Mouse (Mus musculus): ENCODE data around the gene Acot3. TPM values are rescaled to one million over a fixed set of nuclear protein-coding genes. Genes with fewer than 3 reads are reported as not detected.
"Not testable (repeated sequence)": the region's sequence is repeated elsewhere in the genome, so short reads cannot be mapped to it uniquely, and the experiment has no call there.

Acot3 gene
- polyA plus RNA-seq, 1 experiment, result not detected

- peaks cover 12% of the 10 kb centered on the region for H3K9me3 ChIP-seq
- H3K27me3 ChIP-seq (replicated peaks), result peaks cover 17% of the 10 kb centered on the region
- TF ChIP-seq GATA1 (IDR thresholded peaks at IDR 0.05; ENCODE audit: borderline replicate concordance, low read length) (no peak), FLI1 (IDR thresholded peaks at IDR 0.05; ENCODE audit: low read length) (no peak)
- no peak overlapping the region for H3K4me3 ChIP-seq (replicated peaks)
- H3K4me1 ChIP-seq, result 0 out of 2 replicates have a peak, but pooled peaks cover 2% of the 10 kb centered on the region
- H3K36me3 ChIP-seq (replicated peaks; ENCODE audit: low read length), result no peaks in the 10 kb centered on the region
Measured at GRCm38 (mm10) chr12:84023052-84023745, 28.7 kb upstream of the Acot3 start.

GRCm38 (mm10) chr12:84025888-84026287, 26.1 kb upstream of the Acot3 start:
- TF ChIP-seq FLI1 (IDR thresholded peaks at IDR 0.05; ENCODE audit: low read length) (no peak), GATA1 (IDR thresholded peaks at IDR 0.05; ENCODE audit: borderline replicate concordance, low read length) (no peak)
- Histone ChIP-seq H3K9me3 (peaks cover 23% of the 10 kb centered on the region), H3K36me3 (replicated peaks; ENCODE audit: low read length) (no peaks in the 10 kb centered on the region), H3K27me3 (replicated peaks) (peaks cover 6% of the 10 kb centered on the region), H3K4me3 (replicated peaks) (no peak overlapping the region), H3K4me1 (0 out of 2 replicates have a peak, but pooled peaks cover 2% of the 10 kb centered on the region)

- not testable (repeated sequence) for H3K36me3 ChIP-seq (replicated peaks; ENCODE audit: low read length); H3K4me1 ChIP-seq; H3K27me3 ChIP-seq (replicated peaks); H3K4me3 ChIP-seq (replicated peaks)
- H3K9me3 ChIP-seq, result peaks cover 23% of the 10 kb centered on the region
Measured at GRCm38 (mm10) chr12:84028328-84028727, 23.6 kb upstream of the Acot3 start.

GRCm38 (mm10) chr12:84029043-84029442, 22.9 kb upstream of the Acot3 start:
- not testable (repeated sequence) for H3K27me3 ChIP-seq (replicated peaks); H3K36me3 ChIP-seq (replicated peaks; ENCODE audit: low read length); H3K4me3 ChIP-seq (replicated peaks); H3K4me1 ChIP-seq
- H3K9me3 ChIP-seq, result peaks cover 23% of the 10 kb centered on the region

GRCm38 (mm10) chr12:84030659-84031332, 21.1 kb upstream of the Acot3 start:
- Histone ChIP-seq H3K27me3 (replicated peaks) (peaks cover 3% of the 10 kb centered on the region), H3K36me3 (replicated peaks; ENCODE audit: low read length) (no peaks in the 10 kb centered on the region)
- TF ChIP-seq GATA1 (IDR thresholded peaks at IDR 0.05; ENCODE audit: borderline replicate concordance, low read length) (no peak), FLI1 (IDR thresholded peaks at IDR 0.05; ENCODE audit: low read length) (no peak)

GRCm38 (mm10) chr12:84032854-84033253, 19.1 kb upstream of the Acot3 start:
- Histone ChIP-seq H3K27me3 (replicated peaks) (peaks cover 7% of the 10 kb centered on the region), H3K9me3 (peaks cover 20% of the 10 kb centered on the region), H3K36me3 (replicated peaks; ENCODE audit: low read length) (no peaks in the 10 kb centered on the region), H3K4me3 (replicated peaks) (no peak overlapping the region), H3K4me1 (peaks cover 9% of the 10 kb centered on the region)
- no peak for TF ChIP-seq FLI1 (IDR thresholded peaks at IDR 0.05; ENCODE audit: low read length)
- TF ChIP-seq GATA1 (IDR thresholded peaks at IDR 0.05; ENCODE audit: borderline replicate concordance, low read length), result no peak

More at GRCm38 (mm10) chr12:84030659-84031332, 21.1 kb upstream of the Acot3 start:
- H3K4me1 ChIP-seq, result peaks cover 9% of the 10 kb centered on the region
- H3K9me3 ChIP-seq, result peaks cover 23% of the 10 kb centered on the region
- H3K4me3 ChIP-seq (replicated peaks), result no peak overlapping the region

- not testable (repeated sequence) for H3K36me3 ChIP-seq (replicated peaks; ENCODE audit: low read length); H3K4me3 ChIP-seq (replicated peaks); H3K4me1 ChIP-seq
- H3K27me3 ChIP-seq (replicated peaks), result peaks cover 11% of the 10 kb centered on the region
- peaks cover 20% of the 10 kb centered on the region for H3K9me3 ChIP-seq
Measured at GRCm38 (mm10) chr12:84033302-84033701, 18.6 kb upstream of the Acot3 start.

GRCm38 (mm10) chr12:84034108-84034507, 17.8 kb upstream of the Acot3 start:
- H3K4me3 ChIP-seq (replicated peaks), result no peak overlapping the region
- peaks cover 20% of the 10 kb centered on the region for H3K9me3 ChIP-seq
- H3K4me1 ChIP-seq, result peaks cover 9% of the 10 kb centered on the region
- TF ChIP-seq GATA1 (IDR thresholded peaks at IDR 0.05; ENCODE audit: borderline replicate concordance, low read length), result no peak
- TF ChIP-seq FLI1 (IDR thresholded peaks at IDR 0.05; ENCODE audit: low read length), result no peak
- no peaks in the 10 kb centered on the region for H3K36me3 ChIP-seq (replicated peaks; ENCODE audit: low read length)
- peaks cover 15% of the 10 kb centered on the region for H3K27me3 ChIP-seq (replicated peaks)

- H3K36me3 ChIP-seq (replicated peaks; ENCODE audit: low read length); H3K4me1 ChIP-seq: not testable (repeated sequence)
- Histone ChIP-seq H3K4me3 (replicated peaks) (peak within 1 kb of the TSS; percentile 76), H3K27me3 (replicated peaks) (peaks cover 26% of the 10 kb centered on the region), H3K9me3 (peaks cover 34% of the 10 kb centered on the region)
Measured at GRCm38 (mm10) chr12:84038241-84038640, 13.7 kb upstream of the Acot3 start, which contains the start of gene Acot4. TSS of gene Acot4 (plus strand) at chr12:84038379.

- not testable (repeated sequence) for H3K36me3 ChIP-seq (replicated peaks; ENCODE audit: low read length); H3K4me1 ChIP-seq
- peaks cover 29% of the 10 kb centered on the region for H3K27me3 ChIP-seq (replicated peaks)
- H3K4me3 ChIP-seq (replicated peaks), result peak within 1 kb of the TSS; percentile 76
- peaks cover 34% of the 10 kb centered on the region for H3K9me3 ChIP-seq
Measured at GRCm38 (mm10) chr12:84038691-84039111, 13.2 kb upstream of the Acot3 start, which contains the start of gene Gm49366. TSS of gene Gm49366 (plus strand) at chr12:84038935.

- Histone ChIP-seq H3K9me3 (peaks cover 34% of the 10 kb centered on the region), H3K4me1 (peaks cover 22% of the 10 kb centered on the region), H3K4me3 (replicated peaks) (no peak overlapping the region), H3K27me3 (replicated peaks) (peaks cover 30% of the 10 kb centered on the region), H3K36me3 (replicated peaks; ENCODE audit: low read length) (no peaks in the 10 kb centered on the region)
- TF ChIP-seq GATA1 (IDR thresholded peaks at IDR 0.05; ENCODE audit: borderline replicate concordance, low read length) (no peak), FLI1 (IDR thresholded peaks at IDR 0.05; ENCODE audit: low read length) (no peak)
Measured at GRCm38 (mm10) chr12:84042248-84042647, 9.7 kb upstream of the Acot3 start.

All from megakaryocyte, embryonic 14.5 days (primary cell).